Mouse (Mus musculus) C2C12 (cell line): ENCODE results near the gene Rabgap1l.

Experiments
- CEBPB ChIP-seq: IDR thresholded peaks from one replicate; pipeline ENCODE4 v1.6.1; 2011; ENCODE audit warnings: low read depth, mild to moderate bottlenecking, control low read depth, moderate library complexity
- CTCF ChIP-seq: IDR thresholded peaks from one replicate; pipeline ENCODE4 v1.5.1; 2011; ENCODE audit not compliant: control insufficient read depth, insufficient read depth, insufficient read length
- FOSL1 ChIP-seq: IDR thresholded peaks from one replicate; pipeline ENCODE4 v1.8.0; 2011; ENCODE audit warnings: mild to moderate bottlenecking, low read length; ENCODE audit not compliant: poor library complexity, insufficient read depth, severe bottlenecking
- MAX ChIP-seq: IDR thresholded peaks from one replicate; pipeline ENCODE4 v1.6.1; 2011; ENCODE audit warnings: mild to moderate bottlenecking, control low read depth
- MYOD1 ChIP-seq: IDR thresholded peaks from one replicate; pipeline ENCODE4 v1.6.1; 2011; ENCODE audit warnings: low read depth; ENCODE audit not compliant: control insufficient read depth, insufficient read length
- MYOG ChIP-seq: IDR thresholded peaks from one replicate; pipeline ENCODE4 v1.6.1; 2011; ENCODE audit not compliant: control insufficient read depth, insufficient read length; ENCODE audit errors: extremely low read depth
- USF1 ChIP-seq: IDR thresholded peaks from one replicate; pipeline ENCODE4 v1.6.1; 2011; ENCODE audit warnings: low read depth, mild to moderate bottlenecking, control low read depth, moderate library complexity

GRCm38 (mm10) chr1:160233921-160234320 lies 559.1 kb downstream of the Rabgap1l start:
- TF ChIP-seq CTCF (no peak), USF1 (no peak), MYOG (no peak), MYOD1 (no peak), MAX (no peak), FOSL1 (no peak), CEBPB (no peak)
